Mouse (Mus musculus) erythroblast, embryonic 14.5 days (primary cell): ENCODE measurements around the gene Map1b.

Experiments used
- GATA1 ChIP-seq: IDR thresholded peaks from 2 replicates; pipeline ENCODE4 v1.6.1; 2012; ENCODE audit warnings: low read length, inconsistent platforms, mixed read lengths
- TAL1 ChIP-seq: IDR thresholded peaks from 3 replicates; pipeline ENCODE4 v1.6.1; 2012; ENCODE audit warnings: low read length, inconsistent platforms, mixed read lengths

DNA sequence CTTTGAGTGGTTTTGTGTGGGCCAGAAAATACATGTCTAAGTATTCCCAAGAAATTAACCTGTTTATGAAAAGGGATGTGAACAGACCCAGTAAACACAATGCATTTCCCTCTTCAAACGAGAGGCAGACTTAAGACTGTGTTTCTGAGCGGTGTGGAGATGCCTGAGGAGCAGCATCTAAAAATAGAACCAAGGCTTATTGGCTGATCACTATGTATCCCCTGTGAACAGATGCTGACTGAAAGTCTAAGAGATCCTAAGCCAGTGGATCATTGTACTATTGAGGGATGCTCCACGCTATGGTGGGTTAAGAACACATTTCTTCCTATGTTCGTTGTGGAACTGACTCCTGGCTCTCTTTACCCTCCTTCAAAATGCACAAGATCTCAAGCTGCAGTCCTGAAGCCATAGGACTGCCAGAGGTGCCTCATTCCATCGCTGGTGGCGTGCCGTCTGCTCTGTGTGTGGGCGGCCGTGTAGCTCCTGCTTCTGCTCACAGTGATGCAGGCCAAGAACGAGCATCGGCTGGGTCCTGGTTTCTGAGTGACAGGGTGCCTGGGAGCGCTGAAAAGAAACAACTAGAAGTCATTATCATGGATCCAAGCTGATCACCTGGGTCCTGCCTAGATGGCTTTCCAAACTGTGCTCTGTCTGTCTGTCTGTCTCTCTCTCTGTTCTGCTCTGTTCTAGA is 34.5 kb upstream of the Map1b start:
- TF ChIP-seq TAL1 (no peak), GATA1 (no peak)
